Mouse (Mus musculus): ENCODE results near the gene Gm10639. TPM values are rescaled to one million over a fixed set of nuclear protein-coding genes. Genes with fewer than 3 reads are reported as not detected.
"Not testable (repeated sequence)": the region's sequence is repeated elsewhere in the genome, so short reads cannot be mapped to it uniquely, and the experiment has no call there.

Gene Gm10639
- total RNA-seq, 2 experiments from 2014 or later: not detected

- DNase-seq (ENCODE audit: low spot score in 2 of 2): no peak
Observed at GRCm38 (mm10) chr9:78347004-78347403, 57.3 kb downstream of the Gm10639 start.

- not testable (repeated sequence) for DNase-seq (ENCODE audit: low spot score in 2 of 2)
Observed at GRCm38 (mm10) chr9:78348206-78349004, 58.7 kb downstream of the Gm10639 start.

- not testable (repeated sequence) for DNase-seq (ENCODE audit: low spot score in 2 of 2)
Observed at GRCm38 (mm10) chr9:78349141-78349540, 59.4 kb downstream of the Gm10639 start.

- DNase-seq (ENCODE audit: low spot score in 2 of 2): not testable (repeated sequence)
Observed at GRCm38 (mm10) chr9:78350007-78350406, 60.3 kb downstream of the Gm10639 start.

GRCm38 (mm10) chr9:78351504-78352220, 61.9 kb downstream of the Gm10639 start:
- no peak for DNase-seq (ENCODE audit: low spot score in 2 of 2)

Other genes starting within 250 kb of the Gm10639 start
- gene Gcm1, start 238.0 kb upstream of the Gm10639 start, total RNA-seq (2021): not detected
- gene Fbxo9, start 180.9 kb upstream of the Gm10639 start, total RNA-seq (2021): 10 to 100 TPM; 90.3 to 92.2 TPM
- 10 to 100 TPM; 18.0 to 18.3 TPM for gene Ick, start 180.7 kb upstream of the Gm10639 start, total RNA-seq (2021)
- gene Gsta4, start 107.1 kb upstream of the Gm10639 start, total RNA-seq (2021): 10 to 100 TPM; 56.0 to 60.8 TPM
- not detected for gene Gsta1, start 59.3 kb upstream of the Gm10639 start, total RNA-seq (2021)
- not detected for gene Gm3776, start 32.8 kb upstream of the Gm10639 start, total RNA-seq (2021)
- not detected for gene Omt2a, start 24.9 kb downstream of the Gm10639 start, total RNA-seq (2021)
- gene Omt2b, start 37.7 kb downstream of the Gm10639 start, total RNA-seq (2021): not detected
- not detected for gene Gsta2, start 65.9 kb downstream of the Gm10639 start, total RNA-seq (2021)
- not detected for gene Dppa5a, start 78.3 kb downstream of the Gm10639 start, total RNA-seq (2021)
- not detected for gene Ooep, start 88.8 kb downstream of the Gm10639 start, total RNA-seq (2021)
- not detected for gene Ddx43, start 105.9 kb downstream of the Gm10639 start, total RNA-seq (2021)
- gene Cgas, start 153.3 kb downstream of the Gm10639 start, total RNA-seq (2021): under 1 TPM; 0.51 to 0.69 TPM
- gene Mto1, start 158.3 kb downstream of the Gm10639 start, total RNA-seq (2021): 10 to 100 TPM; 22.4 to 23.2 TPM
- under 1 TPM; 0.82 to 0.86 TPM for gene Gm17324, start 158.9 kb downstream of the Gm10639 start, total RNA-seq (2021)
- 1,000 to 10,000 TPM; 3,208 to 3,266 TPM for gene Eef1a1, start 199.2 kb downstream of the Gm10639 start, total RNA-seq (2021)